Mouse (Mus musculus) cerebellum, postnatal 25 days (tissue): Measurements from ENCODE around the gene Gdpgp1.

Source experiments
- DNase-seq, 2 experiments: peaks; one replicate each; pipeline ENCODE4 v3.0.0; 2021; ENCODE audit warnings: mixed read lengths in 2 of 2

The Gdpgp1 gene

GRCm38 (mm10) chr7:80199851-80200587 lies 32.6 kb upstream of the Gdpgp1 start:
- DNase-seq = no peak

DNA sequence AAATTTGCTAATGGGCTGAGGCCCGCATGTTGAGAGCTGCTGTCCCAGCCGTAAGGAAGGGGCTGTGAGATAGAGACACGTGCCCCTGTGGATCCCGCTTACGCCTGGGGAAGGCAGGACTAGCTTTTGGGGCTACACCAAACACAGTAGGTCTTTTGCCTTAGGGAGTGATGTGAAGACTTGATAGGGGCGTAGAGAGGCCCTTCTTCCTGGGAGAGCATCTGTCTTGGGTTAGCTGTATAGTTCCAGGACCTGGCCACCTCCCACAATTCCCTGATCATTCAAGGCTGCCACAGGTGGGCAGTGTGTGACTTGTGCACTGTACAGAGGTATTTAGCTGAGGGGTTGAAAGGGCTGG lies 32.1 kb upstream of the Gdpgp1 start:
- DNase-seq = peak in 1 of 2 experiments; percentile 1

DNA sequence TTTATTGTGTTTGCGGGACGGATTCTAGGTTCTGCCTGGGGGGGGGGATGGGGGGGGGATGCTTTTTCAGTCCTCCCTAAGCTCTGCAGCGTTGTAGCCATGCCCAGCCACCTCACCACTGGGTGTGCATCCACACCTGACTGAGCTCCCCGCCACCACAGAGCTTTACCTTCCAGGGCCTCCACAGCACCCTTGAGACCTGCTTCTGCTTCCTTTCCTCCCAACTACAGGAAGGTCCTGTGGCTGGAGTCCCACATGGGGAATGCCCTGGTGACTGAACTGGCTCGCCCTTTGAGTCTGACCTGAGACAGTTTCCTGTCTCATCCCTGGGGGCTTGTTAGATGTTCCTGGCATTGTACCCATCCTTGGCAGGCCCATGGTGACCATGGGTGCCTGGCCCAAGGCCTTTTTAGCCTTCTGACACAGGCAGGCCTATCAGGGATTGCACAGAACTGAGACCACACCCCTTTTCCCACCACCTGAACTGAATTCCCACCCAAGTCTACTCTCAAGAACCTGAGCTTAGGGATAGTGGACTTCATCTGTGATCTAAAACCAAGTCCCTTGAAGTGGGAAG lies 31.6 kb upstream of the Gdpgp1 start:
- no peak for DNase-seq

DNA sequence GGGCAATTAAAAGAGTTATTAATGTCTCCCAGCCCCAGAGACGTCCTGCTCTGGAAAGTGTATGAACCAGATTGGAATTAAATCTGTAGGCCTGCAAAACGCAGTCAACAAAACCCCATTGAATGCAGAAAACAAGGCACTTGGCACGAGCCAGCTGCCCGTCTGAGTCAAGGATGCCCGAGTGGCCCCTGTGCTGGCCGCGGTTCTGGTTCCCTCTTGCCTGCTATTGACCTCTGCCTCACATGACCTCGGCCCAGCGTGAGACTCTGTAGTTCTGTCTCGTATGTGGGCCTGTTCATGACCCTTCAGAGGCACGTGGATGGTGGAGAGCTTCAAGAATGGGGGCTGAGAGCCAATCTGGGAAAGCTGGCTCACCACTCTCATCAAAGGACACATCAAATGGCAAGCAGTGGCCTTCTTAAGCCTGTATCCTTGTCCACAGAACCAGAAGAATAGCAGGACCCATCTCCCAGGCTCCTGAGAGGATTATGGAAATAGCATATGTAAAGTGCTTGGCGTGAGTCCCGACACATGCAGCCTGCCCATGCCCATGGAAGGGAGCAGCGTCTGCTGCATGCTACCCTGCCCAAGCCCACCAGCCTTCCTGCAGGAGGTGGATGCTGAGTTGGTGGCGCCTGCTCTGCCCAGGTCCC lies 30.7 kb upstream of the Gdpgp1 start:
- no peak for DNase-seq

- DNase-seq = no peak
Observed at GRCm38 (mm10) chr7:80202961-80203360, 29.7 kb upstream of the Gdpgp1 start.

- DNase-seq = no peak
Observed at GRCm38 (mm10) chr7:80203638-80204096, 29.0 kb upstream of the Gdpgp1 start.

- no peak for DNase-seq
Observed at GRCm38 (mm10) chr7:80204362-80204761, 28.3 kb upstream of the Gdpgp1 start.

DNA sequence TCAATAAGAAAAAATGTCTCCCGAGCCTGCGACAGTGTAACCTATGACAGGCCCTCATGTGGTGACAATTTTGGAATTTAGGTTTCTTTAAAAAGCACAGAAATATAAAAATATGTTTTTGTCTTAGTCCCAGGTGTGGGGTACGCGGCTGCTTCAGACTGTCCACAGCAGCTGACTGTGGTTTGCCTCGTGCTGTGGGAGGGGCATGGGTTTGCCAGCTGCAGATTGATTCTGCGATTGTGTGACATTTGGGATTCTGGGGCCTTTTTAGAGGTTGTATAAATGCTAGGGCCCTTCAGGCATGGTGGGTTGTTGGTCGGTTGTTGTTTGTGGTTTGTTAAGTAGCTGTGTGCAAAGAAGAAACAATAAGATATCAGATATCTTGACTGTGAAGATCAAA lies 27.7 kb upstream of the Gdpgp1 start:
- DNase-seq = no peak

GRCm38 (mm10) chr7:80205705-80206589 lies 26.7 kb upstream of the Gdpgp1 start:
- no peak for DNase-seq

DNA sequence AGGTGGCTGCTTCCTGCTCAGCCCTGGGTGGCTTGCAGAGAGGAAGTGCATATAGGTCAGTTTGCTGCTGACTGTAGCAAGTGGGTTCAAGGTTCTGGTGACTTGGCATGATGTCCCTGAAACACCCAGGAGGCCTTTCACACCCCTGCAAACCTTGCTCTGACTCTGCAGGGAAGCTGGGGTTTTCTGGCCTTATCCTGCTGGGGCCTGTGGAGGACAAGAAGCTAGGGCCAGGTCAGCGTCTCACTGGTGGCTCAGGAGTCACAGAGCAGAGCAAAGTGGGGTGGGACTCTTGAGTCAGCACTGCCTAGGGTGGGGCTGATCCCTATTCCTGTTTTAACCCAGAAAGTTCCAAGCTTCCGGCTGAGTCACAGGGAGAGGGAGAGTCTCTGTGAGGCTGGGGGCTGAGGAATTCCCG lies 25.3 kb upstream of the Gdpgp1 start:
- peak in 1 of 2 experiments; percentile 12 for DNase-seq

- peak in 1 of 2 experiments; percentile 8 for DNase-seq
Observed at GRCm38 (mm10) chr7:80208026-80208642, 24.5 kb upstream of the Gdpgp1 start.

DNA sequence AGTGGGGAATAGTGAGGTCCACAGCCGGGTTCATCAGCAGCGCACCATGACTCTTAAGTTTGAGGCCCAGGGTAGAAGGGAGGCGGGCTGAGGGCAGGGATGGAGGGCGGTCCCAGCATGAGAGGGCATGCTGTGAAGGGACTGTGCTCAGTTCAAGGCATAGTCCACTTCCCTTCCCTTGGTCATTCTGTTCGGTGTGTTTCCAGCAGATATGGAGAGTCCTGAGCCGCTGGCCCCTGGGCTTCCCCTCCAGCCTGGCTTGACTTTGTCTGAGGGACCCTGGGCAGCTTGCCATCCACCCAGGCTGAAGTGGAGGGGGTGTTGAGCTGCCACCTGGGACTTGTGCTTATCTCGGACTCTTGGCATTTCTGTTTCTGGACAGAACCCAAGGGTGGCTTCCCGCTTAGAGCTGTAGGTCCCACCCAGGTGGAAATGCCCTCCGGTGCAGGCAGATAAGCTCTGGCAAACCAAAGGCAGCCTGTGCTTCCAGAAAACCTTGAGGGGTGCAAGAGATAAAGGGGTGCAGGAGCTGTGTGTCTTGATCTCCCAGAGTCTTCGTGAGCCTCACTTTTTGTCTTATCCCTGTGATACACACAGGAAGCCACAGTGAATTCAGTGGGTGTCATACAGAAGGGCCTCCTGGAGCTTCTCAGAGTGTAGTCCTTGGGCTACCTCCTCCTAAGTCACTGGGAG lies 23.8 kb upstream of the Gdpgp1 start:
- peak in 1 of 2 experiments; percentile 20 for DNase-seq

DNA sequence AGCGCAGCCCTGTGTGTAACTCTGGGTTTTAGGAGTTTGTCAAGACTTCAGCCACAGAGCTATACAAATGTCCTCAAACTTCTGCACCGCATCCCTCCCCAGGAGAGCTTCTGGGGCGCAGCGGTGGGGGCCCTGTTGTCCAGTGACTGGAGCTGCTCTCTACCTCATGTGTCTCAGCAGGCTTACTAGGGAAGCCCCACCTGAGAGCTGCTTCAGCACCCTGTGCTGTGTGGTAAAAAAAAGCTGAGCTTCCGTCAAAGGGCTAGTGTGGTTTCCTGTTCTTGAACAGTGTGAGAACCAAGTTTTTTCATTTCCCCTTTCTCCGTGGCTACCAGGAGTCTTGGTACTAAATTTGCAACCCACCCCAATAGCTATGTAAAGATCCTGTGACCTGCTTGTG lies 23.0 kb upstream of the Gdpgp1 start:
- DNase-seq = no peak

GRCm38 (mm10) chr7:80210982-80211381 lies 21.7 kb upstream of the Gdpgp1 start:
- no peak for DNase-seq

DNA sequence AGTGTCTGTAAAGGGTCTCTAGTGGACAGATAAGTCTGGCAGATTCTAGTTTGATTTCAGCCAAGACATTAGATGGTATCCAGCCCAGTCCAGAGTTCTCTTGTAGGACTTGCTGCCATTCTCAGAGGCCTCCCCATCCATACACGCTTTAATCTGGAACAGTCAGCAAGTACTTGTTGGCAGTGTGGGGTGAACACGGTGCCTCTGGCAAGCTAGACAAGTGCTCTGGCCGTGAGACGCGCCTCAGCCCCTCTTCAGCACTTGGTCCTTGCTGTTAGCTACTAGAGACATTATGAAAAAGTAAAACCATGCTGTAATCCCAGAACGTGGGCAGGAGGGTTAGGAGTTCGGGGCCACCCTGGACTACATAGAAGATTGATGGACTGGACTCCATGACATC lies 19.1 kb upstream of the Gdpgp1 start:
- DNase-seq = no peak

DNA sequence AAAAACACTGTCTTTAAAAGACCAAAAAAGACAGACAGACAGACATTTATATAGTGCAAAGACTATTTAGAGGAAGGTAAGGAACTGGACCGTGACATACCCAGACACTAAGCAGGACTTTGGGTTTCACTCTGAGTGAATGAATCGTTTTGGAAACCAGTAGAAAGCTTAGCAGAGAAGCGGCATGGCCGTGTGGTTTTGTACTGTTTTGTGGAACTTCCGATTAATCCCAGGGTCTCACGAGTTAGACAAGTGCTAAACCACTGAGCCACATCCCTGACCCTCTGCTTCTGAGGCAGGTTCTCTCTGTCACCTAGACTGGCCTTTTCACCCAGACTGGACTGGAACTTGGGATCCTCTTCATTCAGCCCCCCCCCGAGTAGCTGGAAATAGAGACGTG lies 18.2 kb upstream of the Gdpgp1 start:
- DNase-seq = no peak

GRCm38 (mm10) chr7:80215398-80215797 lies 17.3 kb upstream of the Gdpgp1 start:
- DNase-seq = peak; percentile 84 to 88

GRCm38 (mm10) chr7:80216566-80216965 lies 16.1 kb upstream of the Gdpgp1 start:
- DNase-seq = peak in 1 of 2 experiments; percentile 41

DNA sequence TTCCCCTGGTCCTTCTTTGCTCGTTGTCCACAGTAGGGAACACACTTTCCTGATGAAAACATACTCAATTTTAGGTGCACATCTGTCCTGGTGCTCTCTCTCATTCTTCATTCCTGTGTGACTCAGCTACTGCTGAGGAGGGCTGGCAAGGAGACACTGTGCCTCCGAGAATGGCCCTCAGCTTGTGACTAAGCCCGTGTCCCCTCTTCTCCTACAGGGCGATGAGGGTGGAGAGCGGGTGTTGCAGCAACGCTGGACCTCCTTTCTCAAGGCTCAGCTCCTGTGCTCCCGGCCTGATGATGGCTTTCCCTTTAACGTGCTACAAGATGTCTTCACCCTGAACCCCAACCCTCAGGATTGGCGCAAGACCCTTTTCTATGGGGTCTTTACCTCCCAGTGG lies 14.0 kb upstream of the Gdpgp1 start:
- no peak for DNase-seq

GRCm38 (mm10) chr7:80220237-80220797 lies 12.3 kb upstream of the Gdpgp1 start:
- DNase-seq = no peak

DNA sequence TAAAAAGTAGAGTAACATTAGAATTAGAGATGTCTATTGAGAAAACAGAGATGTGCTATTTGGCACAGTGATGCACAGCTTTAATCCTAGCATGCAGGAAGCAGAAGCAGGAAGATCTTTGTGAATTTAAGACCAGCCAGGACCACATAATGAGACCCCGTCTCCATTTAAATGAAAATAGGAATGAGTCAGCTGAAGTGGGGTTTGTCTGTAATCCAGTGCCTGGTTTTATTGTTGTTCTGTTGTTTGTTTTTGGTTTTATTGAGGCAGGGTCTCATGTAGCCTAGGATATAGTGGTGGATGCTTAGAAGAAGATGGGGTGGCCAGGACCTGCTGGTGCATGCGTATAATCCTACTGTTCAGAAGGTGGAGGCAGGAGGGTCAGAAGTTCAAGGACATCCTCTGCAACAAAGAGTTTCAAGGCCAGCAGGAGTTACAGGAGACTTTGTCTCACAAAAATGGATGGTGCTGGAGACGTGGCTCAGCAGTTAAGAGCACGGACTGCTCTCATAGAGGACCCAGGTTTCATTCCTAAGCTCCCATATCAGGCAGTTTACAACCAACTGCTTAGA lies 11.4 kb upstream of the Gdpgp1 start:
- DNase-seq = no peak
